Mouse (Mus musculus) megakaryocyte, embryonic 14.5 days (primary cell): Measurements from ENCODE around the gene Sema5a.

ENCODE experiments used
- FLI1 ChIP-seq: IDR thresholded peaks from 2 replicates; pipeline ENCODE4 v1.6.1; 2012; ENCODE audit warnings: low read length, inconsistent platforms, mixed read lengths
- GATA1 ChIP-seq: IDR thresholded peaks from 3 replicates; pipeline ENCODE4 v1.6.1; 2012; ENCODE audit warnings: mixed read lengths, low read length, inconsistent platforms, borderline replicate concordance

DNA sequence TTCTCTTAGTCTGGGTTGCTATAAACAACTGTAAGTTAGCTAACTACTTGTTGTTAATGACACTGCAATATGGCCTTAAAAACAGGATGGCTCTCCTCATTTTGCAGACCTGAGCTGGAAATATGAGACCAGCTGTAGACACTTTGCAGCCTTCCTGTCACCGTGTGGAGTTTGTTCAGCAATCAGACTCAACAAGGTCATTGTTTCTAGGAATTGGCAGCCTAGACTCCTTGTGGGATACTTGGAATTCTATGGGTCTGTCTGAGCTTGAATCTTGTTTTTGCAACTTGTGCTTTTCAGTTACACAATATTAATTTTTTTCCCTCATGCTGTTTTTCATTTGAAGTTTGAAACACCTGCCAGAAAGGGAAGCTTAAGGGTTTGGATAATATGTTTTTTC, 250.3 kb downstream of the Sema5a start:
- TF ChIP-seq GATA1 (no peak), FLI1 (no peak)
